Mouse (Mus musculus) liver (tissue): ENCODE measurements around the gene Elmod2.
"Not testable (repeated sequence)": the region's sequence is repeated elsewhere in the genome, so short reads cannot be mapped to it uniquely, and the experiment has no call there.

Experiments
- DNase-seq: peaks from one replicate; pipeline ENCODE4 v3.0.0-alpha.2; 2020; ENCODE audit warnings: mixed read lengths

The Elmod2 gene

DNA sequence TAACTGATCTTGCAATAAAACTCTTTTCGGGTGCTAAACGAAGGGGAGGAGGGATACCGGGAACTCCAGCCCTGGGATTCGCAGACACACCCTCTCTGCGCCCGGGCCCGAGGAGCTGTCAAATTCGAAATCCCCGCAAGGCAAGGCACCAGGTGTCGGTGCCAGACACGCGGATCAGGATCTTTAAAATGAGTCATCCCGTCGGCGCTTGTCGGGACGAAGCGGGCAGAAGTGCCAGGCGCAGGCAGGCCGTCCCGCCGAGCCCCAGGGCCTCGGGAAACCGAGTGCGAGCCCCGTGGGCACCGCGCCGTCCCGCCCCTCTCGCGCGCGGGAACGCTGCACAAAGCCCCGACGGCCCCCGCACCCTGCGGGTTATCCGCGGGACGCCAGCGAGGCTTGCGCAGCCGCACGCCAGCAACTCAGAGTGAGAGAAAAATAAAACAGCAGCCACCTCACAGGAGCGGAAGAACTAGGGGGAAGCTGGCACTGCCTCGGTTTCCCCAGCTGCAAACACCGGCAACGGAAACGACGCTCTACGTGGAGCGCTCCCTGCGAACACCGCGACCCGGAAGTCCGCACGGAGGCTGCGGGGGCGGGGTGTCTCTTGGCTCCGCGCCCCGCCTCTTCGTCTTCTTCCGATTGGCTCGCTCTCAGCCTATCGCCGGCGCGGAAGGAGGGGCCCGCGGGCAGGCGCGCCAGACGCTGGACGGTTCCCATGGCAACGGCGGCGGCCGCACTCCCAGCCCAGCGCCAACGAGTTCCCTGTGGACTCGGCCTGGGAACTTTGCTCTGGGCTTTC lies at the start of gene Elmod2:
TSS of gene Elmod2 (minus strand) at position 588 of the 799 bp plus-strand sequence.
- peak; percentile 98 for DNase-seq

DNA sequence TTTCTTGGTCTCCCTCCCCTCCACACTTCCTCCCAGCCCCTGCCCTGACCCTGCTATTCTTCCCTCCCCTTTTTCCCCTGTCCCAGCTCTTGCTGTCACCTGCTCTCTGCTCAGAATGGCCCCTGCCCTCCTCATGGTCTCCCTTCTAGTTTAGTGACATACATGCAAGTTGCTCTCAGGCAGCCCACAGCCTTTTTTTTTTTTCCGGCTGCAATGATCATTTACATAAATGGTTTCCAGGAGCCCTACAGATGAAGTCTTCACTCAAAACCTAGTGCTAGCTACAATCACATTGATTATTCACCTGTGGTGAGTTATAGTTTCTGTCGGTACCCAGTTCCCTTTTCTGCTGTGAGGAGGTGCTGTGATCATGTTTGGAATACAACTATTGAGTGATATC lies 48.7 kb upstream of the Elmod2 start:
- DNase-seq: no peak

DNA sequence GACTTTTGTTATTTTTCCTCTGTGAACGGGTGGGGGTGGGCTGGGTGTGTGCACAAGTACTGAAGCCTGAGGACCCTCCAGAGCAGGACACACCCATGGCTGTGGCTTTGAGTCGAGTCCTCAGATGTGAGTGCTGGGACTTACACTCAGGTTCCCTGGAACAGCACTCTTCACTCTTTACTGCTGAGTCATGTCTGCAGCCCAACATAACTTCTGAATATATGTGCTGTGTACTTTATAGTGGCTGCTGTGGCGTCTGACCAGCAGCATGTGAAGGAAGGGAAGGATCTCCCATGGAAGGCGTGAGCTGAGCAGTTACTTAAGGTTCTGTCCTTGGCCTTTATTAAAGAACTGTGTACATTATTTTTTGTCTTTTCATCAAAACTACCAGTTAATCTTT lies 47.9 kb upstream of the Elmod2 start:
- no peak for DNase-seq

- DNase-seq: no peak
Measured at GRCm38 (mm10) chr8:83377231-83377630, 44.9 kb upstream of the Elmod2 start.

DNA sequence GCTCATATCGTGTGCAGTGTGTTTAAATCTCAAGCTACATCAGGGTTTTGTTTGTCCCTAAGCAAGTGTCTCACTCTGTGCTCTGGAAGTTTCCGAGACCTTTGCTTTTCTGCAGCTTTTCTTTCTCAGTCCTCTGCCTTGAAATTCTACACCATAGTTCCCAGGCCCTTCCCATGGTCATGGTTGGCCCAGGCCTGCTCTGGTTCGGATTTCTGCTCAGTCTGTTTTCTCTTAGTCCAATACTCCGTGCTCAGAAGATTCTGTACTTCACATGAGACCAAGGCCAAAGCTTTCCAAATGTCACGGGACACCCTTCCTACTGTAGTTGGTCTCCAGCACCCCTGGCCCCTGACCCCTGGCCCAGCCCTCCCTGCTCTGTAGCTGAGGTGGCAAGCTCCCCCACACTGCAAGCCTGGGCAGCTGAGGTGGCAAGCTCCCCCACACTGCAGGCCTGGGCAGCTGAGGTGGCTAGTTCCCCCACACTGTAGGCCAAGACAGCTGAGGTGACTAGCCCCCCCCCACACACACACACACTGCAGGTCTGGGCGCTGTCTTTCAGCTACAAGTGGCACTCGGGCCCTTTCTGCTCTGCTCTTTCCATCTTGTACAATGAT lies 31.0 kb upstream of the Elmod2 start:
- no peak for DNase-seq

DNA sequence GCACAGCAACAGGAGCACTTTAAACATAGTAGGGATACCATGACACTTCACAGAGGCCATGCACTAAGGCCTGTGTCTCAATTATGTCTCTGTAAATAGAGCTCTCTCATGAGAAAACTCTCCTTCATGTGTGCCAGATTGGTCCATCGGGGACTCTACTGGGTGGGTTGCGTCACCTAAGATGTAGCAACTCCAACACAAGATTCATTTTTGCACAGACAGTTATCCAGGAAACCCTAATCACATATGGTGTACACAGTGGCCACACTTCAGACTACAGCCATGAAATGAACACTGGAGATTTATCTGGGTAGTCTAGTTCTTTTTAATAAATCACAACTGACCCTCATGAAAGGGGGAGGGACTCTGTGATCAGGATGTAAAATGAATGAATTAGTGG lies 19.0 kb upstream of the Elmod2 start:
- DNase-seq: no peak

DNA sequence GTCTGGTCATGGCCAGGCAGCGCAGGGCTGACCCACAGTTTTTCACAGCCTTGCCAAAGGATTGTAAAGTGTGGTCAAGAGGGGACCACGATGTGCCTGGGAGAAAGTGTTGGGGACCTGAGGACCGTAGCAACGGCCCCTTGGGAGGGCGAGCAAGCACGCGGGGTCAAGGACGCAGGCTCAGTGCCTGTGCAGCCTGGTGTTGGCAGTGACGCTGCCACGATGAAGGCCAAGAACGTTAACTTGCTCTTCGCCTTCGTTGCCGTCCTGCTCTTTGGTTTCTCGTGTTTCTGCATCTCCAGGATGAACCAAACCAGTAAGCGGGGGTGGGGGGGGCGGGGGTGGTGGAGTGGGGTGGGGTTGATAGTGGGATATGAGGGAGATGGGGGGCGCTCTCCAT lies 16.0 kb upstream of the Elmod2 start, which contains the start of gene Mgat4d:
TSS of gene Mgat4d (plus strand) at position 209 of the 400 bp plus-strand sequence.
- no peak for DNase-seq

- no peak for DNase-seq
Measured at GRCm38 (mm10) chr8:83342693-83343092, 10.4 kb upstream of the Elmod2 start.

- no peak for DNase-seq
Measured at GRCm38 (mm10) chr8:83342076-83342475, 9.8 kb upstream of the Elmod2 start.

DNA sequence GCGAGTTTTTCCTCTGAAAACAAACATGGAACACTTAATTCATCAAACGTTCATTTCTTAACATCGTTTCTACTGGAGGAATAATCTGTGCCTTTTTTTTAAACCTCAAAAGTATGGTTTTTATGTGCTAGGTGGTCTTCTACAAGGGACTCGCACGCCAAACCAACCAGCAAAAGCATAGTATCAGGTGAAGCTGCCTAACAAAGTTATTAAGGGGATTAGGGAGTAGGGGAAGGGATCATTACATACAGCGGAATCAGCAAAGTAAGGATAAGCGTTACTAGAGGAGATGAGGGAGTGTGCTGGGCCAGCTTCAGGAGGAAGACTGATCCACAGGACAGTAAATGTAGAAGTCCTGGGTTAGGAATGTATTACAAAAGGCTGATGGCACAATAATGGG lies 578 bp upstream of the Elmod2 start:
- DNase-seq: no peak

DNA sequence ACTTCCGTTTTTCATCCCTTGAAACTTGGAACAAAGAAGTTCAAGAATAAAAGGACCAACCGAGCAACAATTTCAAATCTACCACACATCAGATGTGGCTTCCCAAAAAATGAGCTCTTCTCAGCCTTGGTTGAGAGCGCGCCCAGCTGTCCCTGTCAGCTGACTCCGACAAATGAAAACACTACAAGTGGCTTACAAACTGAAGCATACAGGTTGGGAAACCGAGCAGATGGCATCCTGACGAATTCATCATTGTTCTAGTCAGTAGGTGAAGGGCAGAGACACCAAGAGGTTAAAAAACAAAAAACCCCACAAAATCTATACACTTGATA lies 753 bp downstream of the Elmod2 start:
- peak; percentile 29 for DNase-seq

GRCm38 (mm10) chr8:83327889-83328288 lies 4.4 kb downstream of the Elmod2 start:
- DNase-seq: no peak

GRCm38 (mm10) chr8:83323056-83323455 lies 9.2 kb downstream of the Elmod2 start:
- DNase-seq: peak; percentile 36

DNA sequence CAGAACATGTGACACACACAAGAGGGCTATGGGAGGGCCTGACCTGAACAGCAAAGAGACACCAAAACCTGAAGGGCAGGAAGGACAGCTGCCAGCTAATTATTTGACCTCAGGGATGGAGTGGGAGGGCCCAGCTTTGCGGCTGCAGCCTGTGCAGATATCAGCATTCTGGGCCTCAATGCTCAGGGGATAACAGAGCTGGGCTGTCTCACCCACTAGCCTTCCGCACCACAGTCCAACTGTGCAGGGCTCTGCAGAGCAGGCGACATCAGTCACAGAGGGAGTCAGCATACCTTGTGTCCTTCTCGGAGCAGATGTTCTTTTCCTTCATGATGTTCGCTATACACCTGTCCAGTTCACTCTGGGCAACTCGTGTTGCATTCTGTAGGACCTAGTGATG lies 9.9 kb downstream of the Elmod2 start:
- DNase-seq: no peak

GRCm38 (mm10) chr8:83320543-83320942 lies 11.7 kb downstream of the Elmod2 start:
- no peak for DNase-seq

DNA sequence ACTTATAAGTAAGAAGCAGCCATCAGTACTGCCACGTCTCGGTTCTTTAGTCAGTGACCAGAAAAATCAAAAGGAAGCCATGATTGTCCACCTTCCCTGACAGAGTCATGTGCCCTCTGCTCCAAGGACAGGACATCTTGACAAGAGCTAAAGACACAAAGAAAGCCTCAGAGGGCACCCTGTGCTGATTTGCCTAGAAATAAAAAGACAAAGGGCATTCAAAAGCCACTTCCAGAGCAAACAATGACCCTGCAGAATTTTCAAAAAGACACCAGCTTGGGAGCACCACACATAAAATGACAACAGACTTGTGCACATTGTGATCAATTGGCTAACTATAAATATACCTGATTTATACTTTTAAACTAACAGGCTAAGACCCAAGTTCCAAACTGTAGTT lies 16.6 kb downstream of the Elmod2 start:
- no peak for DNase-seq

- not testable (repeated sequence) for DNase-seq
Measured at GRCm38 (mm10) chr8:83315084-83315483, 17.2 kb downstream of the Elmod2 start.

- no peak for DNase-seq
Measured at GRCm38 (mm10) chr8:83309836-83310235, 22.4 kb downstream of the Elmod2 start.

DNA sequence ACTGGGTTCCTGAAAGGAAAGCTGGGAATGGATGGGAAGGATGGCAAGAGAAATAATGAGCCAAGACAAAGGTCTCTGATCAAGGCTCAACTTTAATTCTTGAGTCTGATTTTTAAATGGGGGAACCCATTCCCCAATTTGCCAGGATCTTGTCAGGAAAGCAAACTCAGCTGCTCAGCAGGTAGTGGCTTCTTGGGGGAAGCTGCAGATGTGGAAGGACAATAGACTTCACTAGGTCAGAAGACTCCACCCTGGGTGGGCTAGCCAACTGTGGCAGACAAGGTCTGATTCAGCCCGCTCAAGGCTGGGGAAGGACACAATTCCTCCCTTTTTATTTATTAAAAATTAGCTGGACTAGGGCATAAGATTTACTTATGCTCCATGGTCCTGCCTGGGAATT lies 27.3 kb downstream of the Elmod2 start:
- no peak for DNase-seq

DNA sequence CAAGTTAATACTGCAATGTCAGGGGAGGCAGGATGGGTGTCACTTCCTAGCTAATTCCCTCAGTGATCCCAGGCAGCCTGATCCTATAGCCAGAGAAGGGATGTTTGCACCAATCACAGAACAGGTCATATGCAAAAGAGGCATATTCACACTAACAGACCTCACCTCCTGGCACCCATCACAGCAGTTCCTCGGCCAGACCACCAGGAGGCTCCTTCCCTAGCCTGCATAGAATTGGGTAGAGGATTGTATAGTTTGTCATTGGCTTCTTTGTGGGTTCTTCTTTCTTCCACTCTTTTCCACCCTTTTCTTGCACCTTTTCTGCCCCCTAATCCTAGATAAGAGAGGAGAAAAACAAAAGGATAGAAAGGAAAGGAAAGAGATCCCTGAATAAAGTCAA lies 32.2 kb downstream of the Elmod2 start:
- DNase-seq: peak; percentile 12

DNA sequence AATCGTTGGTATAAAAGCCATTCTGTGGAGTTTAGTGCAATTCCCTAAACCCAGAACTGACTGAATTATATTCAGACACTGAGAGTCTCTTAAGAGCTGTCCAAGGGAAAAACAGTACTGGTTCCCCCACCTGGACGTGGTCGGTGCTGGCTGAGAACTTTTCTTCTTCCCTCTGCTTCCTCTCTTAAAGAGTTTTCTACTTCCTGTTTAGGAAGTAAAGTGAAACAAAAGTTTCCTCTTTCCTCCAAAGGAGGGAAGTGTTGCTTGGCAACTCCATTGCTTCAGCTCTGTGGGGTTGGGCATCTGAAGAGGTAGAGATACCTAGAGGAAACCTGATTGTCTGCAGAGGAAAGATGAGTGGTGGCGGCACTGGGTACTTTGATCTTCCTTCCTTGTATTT lies 34.9 kb downstream of the Elmod2 start:
- no peak for DNase-seq

GRCm38 (mm10) chr8:83290176-83290575 lies 42.1 kb downstream of the Elmod2 start, which contains the start of gene Ucp1:
Gene Ucp1 (plus strand): TSS chr8:83290352.
- no peak for DNase-seq

DNA sequence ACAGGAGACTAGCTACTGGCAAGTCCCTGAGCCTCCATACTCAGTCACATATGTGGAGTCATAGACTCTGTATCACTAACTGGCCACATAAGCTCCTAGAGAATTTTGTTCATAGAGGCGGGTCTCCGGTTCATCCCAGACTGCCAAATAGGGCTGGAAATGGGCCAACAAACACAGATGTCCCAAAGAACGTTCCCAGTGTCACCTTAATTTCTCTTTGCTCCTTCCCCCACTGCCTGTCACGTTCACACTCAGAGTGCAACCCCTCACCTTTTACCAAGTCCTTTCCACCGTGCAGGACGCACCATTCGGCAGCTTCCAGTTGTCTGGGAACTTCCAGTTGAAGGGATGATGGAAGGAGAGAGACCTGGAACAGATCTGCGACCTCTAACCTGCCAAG lies 46.9 kb downstream of the Elmod2 start:
- DNase-seq: no peak

- DNase-seq: no peak
Measured at GRCm38 (mm10) chr8:83278431-83278830, 53.9 kb downstream of the Elmod2 start.

GRCm38 (mm10) chr8:83274470-83274869 lies 57.8 kb downstream of the Elmod2 start:
- DNase-seq: no peak
